Comparison of ENCODE assay signal across 7 mouse cellular contexts in the genomic region with DNA sequence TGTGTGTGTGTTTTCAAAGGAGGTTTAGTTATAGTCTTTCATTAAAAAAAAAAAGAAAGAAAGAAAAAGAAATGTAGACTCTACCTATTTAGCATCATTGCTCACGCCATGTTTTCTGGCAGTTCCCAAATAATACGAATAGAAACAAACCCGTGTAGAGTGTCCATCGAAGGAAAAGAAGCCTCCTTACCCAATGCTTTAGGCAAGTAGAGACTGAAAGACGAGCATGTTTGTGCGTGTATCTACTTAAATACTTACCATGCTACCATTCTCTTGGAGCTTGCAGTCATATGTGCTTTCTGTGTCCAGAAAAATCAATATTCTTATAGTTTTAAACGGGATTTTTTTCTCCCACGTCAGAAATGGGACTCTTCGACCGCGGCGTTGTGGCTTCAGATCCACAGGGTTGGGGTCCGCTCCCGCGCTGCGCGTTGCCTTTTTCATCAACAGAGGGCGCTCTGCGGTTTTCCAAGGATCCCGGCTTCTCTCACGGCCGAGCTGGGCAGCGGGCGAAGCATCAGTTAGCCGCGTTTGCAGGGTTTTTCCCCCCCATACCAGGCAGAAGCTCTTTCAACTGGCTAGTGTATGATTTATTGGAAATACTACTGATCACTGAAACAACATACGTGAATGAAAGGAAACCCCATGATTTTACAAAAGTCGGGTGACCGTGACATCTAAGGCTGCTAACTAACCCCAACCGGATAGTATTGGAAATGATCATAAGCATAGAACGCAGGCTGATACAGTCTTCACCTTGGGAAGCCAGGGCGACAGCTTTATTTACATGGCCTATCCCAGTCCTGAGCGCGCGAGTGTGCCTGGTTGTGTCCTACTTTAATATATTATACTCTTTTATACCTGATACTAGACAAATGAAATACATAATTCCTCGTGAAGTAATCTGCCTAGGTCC.
DNase-seq lines count a peak whose midpoint lies in the region; ATAC-seq and TF ChIP-seq lines count a peak whose summit lies in the region.

No protein-coding gene starts in this region.

- peak; percentile 7 for DNase-seq in adrenal gland, adult 8-10 months
- peak; percentile 89 for DNase-seq in cerebellum, postnatal 4 days (ENCODE audit: low spot score in 2 of 2)
- DNase-seq in gastrocnemius, postnatal 4 days (ENCODE audit: low spot score in 2 of 2), result peak; percentile 46 to 61
- peak; percentile 35 for DNase-seq in kidney, adult 2 months
- peak; percentile 94 for DNase-seq in limb, embryonic 11.5 days (ENCODE audit: low spot score)

- no peak overlapping the region for H3K27ac ChIP-seq in kidney, adult 2 months (ENCODE audit: insufficient read depth, low read depth, low read length)
- no peak overlapping the region for H3K27ac ChIP-seq in limb, embryonic 11.5 days (replicated peaks; ENCODE audit: low read depth, low read length)
- H3K27ac ChIP-seq in midbrain, embryonic 13.5 days, result no peak overlapping the region
- H3K27ac ChIP-seq in stomach, embryonic 15.5 days, result no peak overlapping the region

- no peaks in the 10 kb centered on the region for H3K9me3 ChIP-seq in limb, embryonic 11.5 days (ENCODE audit: control insufficient read depth, low read length)
- no peaks in the 10 kb centered on the region for H3K9me3 ChIP-seq in midbrain, embryonic 13.5 days
- H3K9me3 ChIP-seq in stomach, embryonic 15.5 days, result no peaks in the 10 kb centered on the region

- 0 out of 2 replicates have a peak, but pooled peaks have one; percentile 68 for ATAC-seq in limb, embryonic 11.5 days (ENCODE audit: insufficient number of reproducible peaks, low FRiP score, low TSS enrichment, low read depth)
- peak; percentile 93 for ATAC-seq in midbrain, embryonic 13.5 days
- ATAC-seq in stomach, embryonic 15.5 days (ENCODE audit: insufficient read depth, low FRiP score, low read depth), result peak; percentile 63; the same call in 1 of the 2 replicates

- 12% methylated on average over 36 of the region's 36 CpGs for WGBS in kidney, adult 2 months
- WGBS in limb, embryonic 11.5 days, result 10% methylated on average over 36 of the region's 36 CpGs
- WGBS in midbrain, embryonic 13.5 days, result 8% methylated on average over 36 of the region's 36 CpGs
- 10% methylated on average over 36 of the region's 36 CpGs for WGBS in stomach, embryonic 15.5 days

- H3K36me3 ChIP-seq in kidney, adult 2 months (ENCODE audit: control insufficient read depth, insufficient read depth, low read length), result no peaks in the 10 kb centered on the region
- H3K36me3 ChIP-seq in limb, embryonic 11.5 days (ENCODE audit: control insufficient read depth, insufficient read depth, low read length), result no peaks in the 10 kb centered on the region
- no peaks in the 10 kb centered on the region for H3K36me3 ChIP-seq in midbrain, embryonic 13.5 days
- H3K36me3 ChIP-seq in stomach, embryonic 15.5 days, result no peaks in the 10 kb centered on the region

- no peaks in the 10 kb centered on the region for H3K4me1 ChIP-seq in kidney, adult 2 months (ENCODE audit: control insufficient read depth, insufficient read depth, low read length)
- no peaks in the 10 kb centered on the region for H3K4me1 ChIP-seq in limb, embryonic 11.5 days (ENCODE audit: control insufficient read depth, insufficient read depth, low read length)
- peaks cover 4% of the 10 kb centered on the region; the same call in 1 of the 2 replicates for H3K4me1 ChIP-seq in midbrain, embryonic 13.5 days (replicated peaks)
- no peaks in the 10 kb centered on the region for H3K4me1 ChIP-seq in stomach, embryonic 15.5 days

- H3K9ac ChIP-seq in limb, embryonic 11.5 days (ENCODE audit: low read length), result no peak overlapping the region
- no peak overlapping the region for H3K9ac ChIP-seq in midbrain, embryonic 13.5 days (replicated peaks)
- H3K9ac ChIP-seq in stomach, embryonic 15.5 days, result no peak overlapping the region

- no peak for TF ChIP-seq POLR2A in kidney, adult 2 months (IDR thresholded peaks at IDR 0.05; ENCODE audit: low read depth, low read length)

- H3K27me3 ChIP-seq in kidney, adult 2 months (replicated peaks; ENCODE audit: control insufficient read depth, insufficient read depth, low read length), result peaks cover 7% of the 10 kb centered on the region; the same call in 1 of the 2 replicates
- peaks cover 3% of the 10 kb centered on the region; the same call in 1 of the 2 replicates for H3K27me3 ChIP-seq in limb, embryonic 11.5 days (ENCODE audit: control insufficient read depth, insufficient read depth, low read length)
- H3K27me3 ChIP-seq in midbrain, embryonic 13.5 days, result peaks cover 53% of the 10 kb centered on the region
- peaks cover 16% of the 10 kb centered on the region for H3K27me3 ChIP-seq in stomach, embryonic 15.5 days (replicated peaks)

- H3K4me3 ChIP-seq in kidney, adult 2 months (ENCODE audit: insufficient read depth, low read depth, low read length), result no peak overlapping the region
- H3K4me3 ChIP-seq in limb, embryonic 11.5 days (ENCODE audit: low read depth, low read length), result no peak overlapping the region
- peak overlapping the region; percentile 24 for H3K4me3 ChIP-seq in midbrain, embryonic 13.5 days (replicated peaks)
- peak overlapping the region; percentile 17; the same call in 1 of the 2 replicates for H3K4me3 ChIP-seq in stomach, embryonic 15.5 days (replicated peaks)

- TF ChIP-seq CTCF in kidney, adult 2 months (conservative IDR thresholded peaks at IDR 0.05; ENCODE audit: insufficient read depth, insufficient read length, low read depth, low read length), result peak; percentile 64

- H3K4me2 ChIP-seq in limb, embryonic 11.5 days (ENCODE audit: low read depth, severe bottlenecking), result no peak overlapping the region
- H3K4me2 ChIP-seq in midbrain, embryonic 13.5 days (replicated peaks), result peak overlapping the region; percentile 44
- H3K4me2 ChIP-seq in stomach, embryonic 15.5 days, result peak overlapping the region; percentile 46

Comparison
In these comparisons a context has a peak if more than half of its experiments do, and no peak if none do; other contexts are left out.
1. DNase-seq: peak in every context shown above with its lines; median percentile 94 in limb, embryonic 11.5 days; 89 in cerebellum, postnatal 4 days; 54 in gastrocnemius, postnatal 4 days; 35 in kidney, adult 2 months; 7 in adrenal gland, adult 8-10 months.
2. H3K4me3 ChIP-seq: peak in midbrain, embryonic 13.5 days (single experiment) and stomach, embryonic 15.5 days (single experiment); none in kidney, adult 2 months (single experiment) and limb, embryonic 11.5 days (single experiment).
3. Peak in every context shown above with its lines, with median percentiles within 50 percentile points of each other: ATAC-seq.